Mouse (Mus musculus) ES-E14 (cell line): ENCODE data around the gene Ppef2. TPM values are rescaled to one million over a fixed set of nuclear protein-coding genes. Genes with fewer than 3 reads are reported as not detected.

Experiments
- DNase-seq: peaks from one replicate; pipeline ENCODE4 v3.0.0-alpha.2; 2013; ENCODE audit warnings: low read depth, low spot score
- H3K27ac ChIP-seq: 2 replicates; pipeline ENCODE4 v1.5.1; 2012; ENCODE audit warnings: low read depth, mild to moderate bottlenecking, low read length, moderate library complexity, mixed read lengths; ENCODE audit not compliant: poor library complexity, insufficient read depth, severe bottlenecking
- H3K36me3 ChIP-seq: 2 replicates; pipeline ENCODE4 v1.6.1; 2012; ENCODE audit warnings: mild to moderate bottlenecking, low read length, moderate library complexity, mixed read lengths; ENCODE audit not compliant: control insufficient read depth, poor library complexity, insufficient read depth, severe bottlenecking
- H3K4me1 ChIP-seq, 2 experiments: fragments of 150-350 bp in 1 of 2; sonication (generic) in 1 of 2; 2 replicates each; pipeline ENCODE4 v1.6.1; 2012; ENCODE audit warnings: low read length in 2 of 2, mild to moderate bottlenecking in 1 of 2, mixed read lengths in 1 of 2; ENCODE audit not compliant: control insufficient read depth in 2 of 2, insufficient read depth in 2 of 2, poor library complexity in 1 of 2
- H3K4me3 ChIP-seq, 2 experiments: fragments of 150-350 bp in 1 of 2; sonication (generic) in 1 of 2; 2 replicates each; pipeline ENCODE4 v1.5.1; 2012; ENCODE audit warnings: low read length in 2 of 2, low read depth in 1 of 2, mild to moderate bottlenecking in 1 of 2, mixed read lengths in 1 of 2; ENCODE audit not compliant: insufficient read depth in 1 of 2, poor library complexity in 1 of 2, severe bottlenecking in 1 of 2
- H3K9ac ChIP-seq: 2 replicates; pipeline ENCODE4 v1.6.1; 2012; ENCODE audit warnings: low read depth, mild to moderate bottlenecking, low read length, mixed read lengths; ENCODE audit not compliant: poor library complexity, insufficient read depth, severe bottlenecking
- H3K9me3 ChIP-seq: fragments of 150-350 bp; sonication (generic); 2 replicates; pipeline ENCODE4 v1.6.1; 2012; ENCODE audit warnings: low read depth, mild to moderate bottlenecking, low read length; ENCODE audit not compliant: control insufficient read depth, insufficient read depth
- CHD2 ChIP-seq: IDR thresholded peaks from 2 replicates; pipeline ENCODE4 v1.6.1; 2014; ENCODE audit warnings: mild to moderate bottlenecking, low read depth, low read length, inconsistent platforms
- HCFC1 ChIP-seq: IDR thresholded peaks from 2 replicates; pipeline ENCODE4 v1.6.1; 2012; ENCODE audit warnings: low read length, inconsistent platforms, borderline replicate concordance; ENCODE audit not compliant: insufficient read depth
- MAFK ChIP-seq: IDR thresholded peaks from 2 replicates; pipeline ENCODE4 v1.6.1; 2014; ENCODE audit warnings: mild to moderate bottlenecking, low read depth, low read length, inconsistent platforms; ENCODE audit not compliant: insufficient read depth
- ZC3H11A ChIP-seq: IDR thresholded peaks from 2 replicates; pipeline ENCODE4 v1.6.1; 2012; ENCODE audit warnings: low read depth, mild to moderate bottlenecking, inconsistent platforms, low read length, borderline replicate concordance
- ZNF384 ChIP-seq: IDR thresholded peaks from 2 replicates; pipeline ENCODE4 v1.6.1; 2012; ENCODE audit warnings: low read depth, low read length, inconsistent platforms
- in situ Hi-C, 2 experiments: fragments of 600-800 bp; cut with MboI; formaldehyde crosslinking; loops; one replicate each; pipeline ENCODE4 v1.15.1; 2025; ENCODE audit warnings: low sequenced_read_pairs in 2 of 2, inconsistent platforms in 1 of 2; ENCODE audit not compliant: unreplicated experiment in 2 of 2
- total RNA-seq: library from RNA; depleted of rRNA; stranded (reverse); fragments of 300-350 nt; gene quantifications from 2 replicates; pipeline ENCODE4 v1.2.3, GENCODE M21; 2012

Gene Ppef2
- total RNA-seq, 1 experiment, result 3.3 TPM

DNA sequence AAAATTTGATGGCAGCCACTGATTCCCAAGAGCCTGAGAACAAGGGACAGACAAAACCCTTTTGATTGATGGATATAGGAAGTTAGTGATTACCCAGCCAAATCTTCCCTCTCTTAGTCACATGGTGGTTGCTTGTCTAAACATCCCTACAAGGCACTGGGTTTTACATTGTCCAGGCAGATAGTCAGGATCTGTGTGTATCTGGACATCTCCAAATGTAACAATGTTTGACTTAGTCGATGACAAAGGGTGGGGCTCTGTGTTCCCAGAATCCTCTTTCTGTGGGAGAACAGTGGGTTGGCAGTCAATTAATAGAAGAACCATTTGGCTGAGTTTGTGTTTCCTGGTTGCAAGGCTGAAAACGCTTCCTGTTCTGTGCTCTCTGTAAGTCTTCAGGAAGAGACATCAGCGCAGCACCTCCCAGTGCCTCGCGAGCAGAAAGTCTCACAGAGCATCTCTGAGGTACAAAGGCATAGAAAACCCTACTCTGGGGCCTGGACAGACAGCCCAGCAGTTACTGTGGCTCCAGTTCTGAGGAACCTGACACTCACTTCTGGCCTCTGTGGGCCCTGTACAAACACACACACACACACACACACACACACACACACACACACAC lies 21.0 kb downstream of the Ppef2 start:
- TF ChIP-seq ZC3H11A (no peak), HCFC1 (no peak), CHD2 (no peak), ZNF384 (no peak), MAFK (no peak)
- Histone ChIP-seq H3K36me3 (no peaks in the 10 kb centered on the region; the same call in 1 of the 2 replicates), H3K4me3 (no peak overlapping the region), H3K9ac (no peak overlapping the region), H3K27ac (no peak overlapping the region), H3K9me3 (no peaks in the 10 kb centered on the region), H3K4me1 (peaks cover 0 to 9% of the 10 kb centered on the region in 2 experiments; a peak in 1 of 4 replicates)
- no peak for DNase-seq
- in situ Hi-C loops, result no loop called here

DNA sequence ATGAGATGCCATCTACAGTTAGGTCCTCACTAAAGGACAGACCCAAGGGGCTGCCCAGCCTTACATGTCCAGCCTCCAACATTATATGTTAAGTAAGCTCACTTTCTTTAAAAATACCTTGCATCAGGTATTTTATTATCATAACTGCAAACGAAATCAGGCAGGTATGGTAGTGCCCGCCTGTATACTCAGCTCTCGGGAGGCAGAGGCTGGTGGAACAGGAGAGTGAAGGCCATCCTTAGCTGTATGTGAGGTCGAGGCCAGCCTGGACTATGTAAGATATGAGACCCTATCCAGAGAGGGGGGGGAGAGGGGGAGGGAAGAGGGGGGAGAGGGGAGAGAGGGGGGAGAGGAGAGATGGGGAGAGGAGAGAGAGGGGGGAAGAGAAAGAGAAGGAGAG lies 22.7 kb downstream of the Ppef2 start:
- in situ Hi-C loops, result no loop called here
- peaks cover 0 to 5% of the 10 kb centered on the region in 2 experiments; a peak in 1 of 4 replicates for H3K4me1 ChIP-seq
- no peaks in the 10 kb centered on the region; the same call in 1 of the 2 replicates for H3K36me3 ChIP-seq
- TF ChIP-seq HCFC1 (no peak), CHD2 (no peak), ZNF384 (no peak), MAFK (no peak), ZC3H11A (no peak)
- no peaks in the 10 kb centered on the region for H3K9me3 ChIP-seq
- H3K27ac ChIP-seq, result no peak overlapping the region
- DNase-seq, result no peak
- H3K9ac ChIP-seq, result no peak overlapping the region
- H3K4me3 ChIP-seq, result no peak overlapping the region

DNA sequence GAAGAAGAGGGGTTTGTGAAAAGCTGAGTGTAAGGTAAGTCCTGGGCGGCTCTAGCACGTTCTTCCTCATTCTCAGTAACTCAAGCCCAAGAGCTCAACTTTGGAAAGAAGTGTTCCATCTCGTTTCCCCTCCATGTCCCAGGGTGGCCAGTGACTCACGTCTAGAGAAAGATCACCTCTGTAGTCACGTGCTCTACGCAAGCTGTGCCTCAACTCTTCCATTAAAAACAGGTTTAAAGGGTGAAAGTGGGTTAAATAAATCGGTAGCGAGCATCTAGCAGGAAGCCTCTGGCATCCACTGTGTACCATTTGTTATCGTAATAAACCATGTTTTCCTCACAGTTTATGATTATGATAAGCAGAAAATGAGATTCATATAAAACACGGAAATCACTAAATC lies 24.2 kb downstream of the Ppef2 start:
- H3K9me3 ChIP-seq, result no peaks in the 10 kb centered on the region
- no peak for DNase-seq
- in situ Hi-C loops, result no loop called here

DNA sequence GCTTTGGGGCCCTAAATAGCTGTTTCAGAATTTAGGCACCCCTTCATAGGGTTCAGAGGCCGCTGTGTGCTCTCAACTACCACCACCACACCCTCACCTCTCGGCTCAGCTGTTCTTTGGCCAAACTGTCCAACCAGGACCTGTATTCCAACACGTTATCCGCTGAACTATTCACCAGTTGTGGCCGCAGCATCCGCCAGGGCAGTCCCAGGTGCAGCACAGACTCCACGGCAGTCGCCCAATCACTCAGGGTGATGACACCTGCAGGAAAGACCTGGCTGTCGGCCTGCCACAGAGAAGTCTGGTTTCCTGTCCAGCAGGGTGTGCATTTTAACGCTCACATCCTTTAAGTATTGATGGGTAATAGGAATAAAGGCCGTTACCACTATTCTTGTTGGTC lies 25.8 kb downstream of the Ppef2 start:
- Histone ChIP-seq H3K36me3 (no peaks in the 10 kb centered on the region; the same call in 1 of the 2 replicates), H3K9me3 (no peaks in the 10 kb centered on the region), H3K9ac (no peak overlapping the region), H3K4me1 (peaks cover 0 to 4% of the 10 kb centered on the region in 2 experiments; a peak in 1 of 4 replicates), H3K27ac (peak overlapping the region; percentile 50; the same call in 1 of the 2 replicates), H3K4me3 (no peak overlapping the region)
- in situ Hi-C loops, result no loop called here
- no peak for DNase-seq
- TF ChIP-seq MAFK (no peak), HCFC1 (no peak)

More for the DNA sequence above, 24.2 kb downstream of the Ppef2 start:
- no peaks in the 10 kb centered on the region; the same call in 1 of the 2 replicates for H3K36me3 ChIP-seq
- no peak overlapping the region for H3K9ac ChIP-seq
- TF ChIP-seq CHD2, result no peak
- TF ChIP-seq ZC3H11A, result no peak
- no peak for TF ChIP-seq HCFC1
- TF ChIP-seq MAFK, result no peak
- no peak for TF ChIP-seq ZNF384
- 0 out of 4 replicates have a peak overlapping the region, but pooled peaks of 1 of the 2 experiments have one; percentile 15 for H3K4me3 ChIP-seq
- no peak overlapping the region for H3K27ac ChIP-seq
- H3K4me1 ChIP-seq, result peaks cover 0 to 4% of the 10 kb centered on the region in 2 experiments; a peak in 1 of 4 replicates

DNA sequence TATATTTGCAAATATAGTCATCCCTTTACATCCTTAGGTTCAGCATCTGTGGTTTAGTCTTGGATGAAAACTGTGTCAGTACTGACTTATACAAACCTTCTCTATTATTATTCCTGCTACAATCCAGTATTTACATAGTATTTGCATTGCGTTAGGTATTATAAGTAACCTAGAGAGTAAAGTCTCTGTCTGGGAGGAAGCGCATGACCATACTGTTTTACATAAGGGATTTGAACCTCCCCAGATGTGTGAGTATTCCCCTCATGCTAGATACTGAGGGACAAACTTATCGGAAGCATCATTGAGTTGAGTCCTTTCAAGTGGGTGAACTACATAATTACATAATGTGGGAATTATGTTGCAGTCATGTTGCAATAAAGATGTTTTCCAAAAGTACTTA lies 26.6 kb downstream of the Ppef2 start:
- Histone ChIP-seq H3K9ac (no peak overlapping the region), H3K9me3 (no peaks in the 10 kb centered on the region), H3K4me3 (no peak overlapping the region), H3K4me1 (peaks cover 0 to 4% of the 10 kb centered on the region in 2 experiments; a peak in 1 of 4 replicates), H3K36me3 (no peaks in the 10 kb centered on the region; the same call in 1 of the 2 replicates), H3K27ac (no peak overlapping the region)
- DNase-seq, result no peak
- in situ Hi-C loops, result no loop called here
- TF ChIP-seq HCFC1, result no peak
- TF ChIP-seq ZC3H11A, result no peak
- no peak for TF ChIP-seq MAFK
- TF ChIP-seq ZNF384, result no peak
- TF ChIP-seq CHD2, result no peak
